Mouse (Mus musculus): ENCODE data around the gene Map1b. TPM values are rescaled to one million over a fixed set of nuclear protein-coding genes. Genes with fewer than 3 reads are reported as not detected.

The Map1b gene
- total and polyA plus RNA-seq, 2 experiments from 2014 or later = 690 to 1,981 TPM

GRCm38 (mm10) chr13:99448278-99448677 is 68.1 kb downstream of the Map1b start:
- Histone ChIP-seq H3K27me3 (ENCODE audit: insufficient read depth, low read length) (no peaks in the 10 kb centered on the region), H3K4me1 (ENCODE audit: insufficient read depth, low read length) (peaks cover 56% of the 10 kb centered on the region), H3K36me3 (ENCODE audit: insufficient read depth, low read length) (no peaks in the 10 kb centered on the region), H3K27ac (no peak overlapping the region), H3K9ac (replicated peaks; ENCODE audit: low read length) (no peak overlapping the region), H3K4me2 (ENCODE audit: low read depth, low read length) (no peak overlapping the region), H3K4me3 (ENCODE audit: low read length) (no peak overlapping the region), H3K9me3 (ENCODE audit: low read length) (no peaks in the 10 kb centered on the region)
- no peak for TF ChIP-seq CTCF (IDR thresholded peaks at IDR 0.05; ENCODE audit: low read depth)
- 30% methylated on average over 4 of the region's 4 CpGs for WGBS
- ATAC-seq (no peak), DNase-seq (ENCODE audit: low spot score) (no peak)

- no peak overlapping the region for H3K4me3 ChIP-seq (ENCODE audit: low read length)
- H3K9me3 ChIP-seq (ENCODE audit: low read length) = no peaks in the 10 kb centered on the region
- H3K4me1 ChIP-seq (ENCODE audit: insufficient read depth, low read length) = peaks cover 58% of the 10 kb centered on the region
- no peak overlapping the region for H3K9ac ChIP-seq (replicated peaks; ENCODE audit: low read length)
- no peaks in the 10 kb centered on the region for H3K27me3 ChIP-seq (ENCODE audit: insufficient read depth, low read length)
- no peaks in the 10 kb centered on the region for H3K36me3 ChIP-seq (ENCODE audit: insufficient read depth, low read length)
- WGBS = 7% methylated on average over 11 of the region's 11 CpGs
- ATAC-seq (no peak), DNase-seq (ENCODE audit: low spot score) (peak; percentile 39)
- H3K27ac ChIP-seq = peak overlapping the region; percentile 36
- peak overlapping the region; percentile 31; the same call in 1 of the 2 replicates for H3K4me2 ChIP-seq (ENCODE audit: low read depth, low read length)
- no peak for TF ChIP-seq CTCF (IDR thresholded peaks at IDR 0.05; ENCODE audit: low read depth)
Measured at GRCm38 (mm10) chr13:99447403-99448199, 68.7 kb downstream of the Map1b start.

- Histone ChIP-seq H3K9ac (replicated peaks; ENCODE audit: low read length) (no peak overlapping the region), H3K4me2 (ENCODE audit: low read depth, low read length) (peak overlapping the region; percentile 31; the same call in 1 of the 2 replicates), H3K9me3 (ENCODE audit: low read length) (no peaks in the 10 kb centered on the region), H3K36me3 (ENCODE audit: insufficient read depth, low read length) (no peaks in the 10 kb centered on the region), H3K27ac (peak overlapping the region; percentile 36; the same call in 1 of the 2 replicates), H3K4me1 (ENCODE audit: insufficient read depth, low read length) (peaks cover 58% of the 10 kb centered on the region), H3K4me3 (ENCODE audit: low read length) (no peak overlapping the region), H3K27me3 (ENCODE audit: insufficient read depth, low read length) (no peaks in the 10 kb centered on the region)
- ATAC-seq (no peak), DNase-seq (ENCODE audit: low spot score) (no peak)
- no peak for TF ChIP-seq CTCF (IDR thresholded peaks at IDR 0.05; ENCODE audit: low read depth)
- 26% methylated on average over 7 of the region's 7 CpGs for WGBS
Measured at GRCm38 (mm10) chr13:99447002-99447401, 69.3 kb downstream of the Map1b start.

- Histone ChIP-seq H3K36me3 (ENCODE audit: insufficient read depth, low read length) (peaks cover 17% of the 10 kb centered on the region), H3K9me3 (ENCODE audit: low read length) (no peaks in the 10 kb centered on the region), H3K4me1 (ENCODE audit: insufficient read depth, low read length) (peaks cover 48% of the 10 kb centered on the region), H3K9ac (replicated peaks; ENCODE audit: low read length) (peak overlapping the region; percentile 4; the same call in 1 of the 2 replicates), H3K4me2 (ENCODE audit: low read depth, low read length) (peak overlapping the region; percentile 30), H3K27me3 (ENCODE audit: insufficient read depth, low read length) (no peaks in the 10 kb centered on the region), H3K4me3 (ENCODE audit: low read length) (no peak overlapping the region), H3K27ac (peak overlapping the region; percentile 65)
- DNase-seq (ENCODE audit: low spot score) (peak; percentile 54), ATAC-seq (no peak)
- WGBS = 3% methylated on average over 6 of the region's 6 CpGs
- no peak for TF ChIP-seq CTCF (IDR thresholded peaks at IDR 0.05; ENCODE audit: low read depth)
Measured at GRCm38 (mm10) chr13:99444880-99445279, 71.5 kb downstream of the Map1b start.

- no peak for TF ChIP-seq CTCF (IDR thresholded peaks at IDR 0.05; ENCODE audit: low read depth)
- peak overlapping the region; percentile 30 for H3K4me2 ChIP-seq (ENCODE audit: low read depth, low read length)
- ATAC-seq = peak; percentile 82
- DNase-seq (ENCODE audit: low spot score) = peak; percentile 89
- H3K27ac ChIP-seq = peak overlapping the region; percentile 65
- no peaks in the 10 kb centered on the region for H3K27me3 ChIP-seq (ENCODE audit: insufficient read depth, low read length)
- no peaks in the 10 kb centered on the region for H3K9me3 ChIP-seq (ENCODE audit: low read length)
- H3K4me3 ChIP-seq (ENCODE audit: low read length) = no peak overlapping the region
- peaks cover 48% of the 10 kb centered on the region for H3K4me1 ChIP-seq (ENCODE audit: insufficient read depth, low read length)
- H3K9ac ChIP-seq (replicated peaks; ENCODE audit: low read length) = peak overlapping the region; percentile 4; the same call in 1 of the 2 replicates
- WGBS = 7% methylated on average over 10 of the region's 10 CpGs
- peaks cover 17% of the 10 kb centered on the region for H3K36me3 ChIP-seq (ENCODE audit: insufficient read depth, low read length)
Measured at GRCm38 (mm10) chr13:99444431-99444871, 71.9 kb downstream of the Map1b start.

GRCm38 (mm10) chr13:99443484-99444175 is 72.7 kb downstream of the Map1b start:
- no peaks in the 10 kb centered on the region for H3K27me3 ChIP-seq (ENCODE audit: insufficient read depth, low read length)
- no peak overlapping the region for H3K9ac ChIP-seq (replicated peaks; ENCODE audit: low read length)
- ATAC-seq = peak; percentile 67
- peaks cover 40% of the 10 kb centered on the region for H3K4me1 ChIP-seq (ENCODE audit: insufficient read depth, low read length)
- no peak for TF ChIP-seq CTCF (IDR thresholded peaks at IDR 0.05; ENCODE audit: low read depth)
- peak; percentile 73 for DNase-seq (ENCODE audit: low spot score)
- H3K36me3 ChIP-seq (ENCODE audit: insufficient read depth, low read length) = peaks cover 17% of the 10 kb centered on the region
- peak overlapping the region; percentile 65 for H3K27ac ChIP-seq
- no peak overlapping the region for H3K4me3 ChIP-seq (ENCODE audit: low read length)
- WGBS = 7% methylated on average over 7 of the region's 7 CpGs
- H3K9me3 ChIP-seq (ENCODE audit: low read length) = no peaks in the 10 kb centered on the region
- peak overlapping the region; percentile 30 for H3K4me2 ChIP-seq (ENCODE audit: low read depth, low read length)
